Mouse (Mus musculus) heart, adult 8-10 months (tissue): ENCODE measurements around the gene Acsm1. TPM values are rescaled to one million over a fixed set of nuclear protein-coding genes. Genes with fewer than 3 reads are reported as not detected.

Experiments
- DNase-seq: peaks from one replicate; pipeline ENCODE4 v3.0.0; 2022; ENCODE audit warnings: low spot score
- total RNA-seq, 4 experiments: library from RNA; stranded (reverse); gene quantifications; 2 replicates each; pipeline ENCODE4 v1.2.4; 2022

Gene Acsm1
- total RNA-seq, 4 experiments from 2014 or later: not detected

GRCm38 (mm10) chr7:119670925-119671324, 64.1 kb downstream of the Acsm1 start:
- no peak for DNase-seq

GRCm38 (mm10) chr7:119673465-119673864, 66.6 kb downstream of the Acsm1 start:
- DNase-seq: no peak

GRCm38 (mm10) chr7:119680107-119680506, 73.3 kb downstream of the Acsm1 start:
- no peak for DNase-seq

- no peak for DNase-seq
Measured at GRCm38 (mm10) chr7:119682699-119683098, 75.9 kb downstream of the Acsm1 start.

GRCm38 (mm10) chr7:119689726-119690125, 82.9 kb downstream of the Acsm1 start, which contains the start of gene Acsm4:
Gene Acsm4 (plus strand): TSS chr7:119690026.
- DNase-seq: no peak

- no peak for DNase-seq
Measured at GRCm38 (mm10) chr7:119692302-119692701, 85.5 kb downstream of the Acsm1 start.

- no peak for DNase-seq
Measured at GRCm38 (mm10) chr7:119694926-119695325, 88.1 kb downstream of the Acsm1 start.

Other genes with a start within 250 kb of the Acsm1 start
- not detected for gene Gp2, start 147.7 kb upstream of the Acsm1 start, total RNA-seq
- not detected for gene Umod, start 127.7 kb upstream of the Acsm1 start, total RNA-seq
- 10 to 100 TPM; 17.1 to 31.6 (median 30.0) TPM for gene Acsm5, start 87.6 kb upstream of the Acsm1 start, total RNA-seq
- under 1 TPM in 1 of 4 experiments, not detected in 3; 0.12 TPM for gene Pdilt, start 83.5 kb upstream of the Acsm1 start, total RNA-seq
- gene Acsm2, start 52.7 kb upstream of the Acsm1 start, total RNA-seq: not detected
- gene Acsm4, start 83.0 kb downstream of the Acsm1 start, total RNA-seq: not detected
- 10 to 100 TPM; 14.9 to 18.8 (median 17.2) TPM for gene Thumpd1, start 113.8 kb downstream of the Acsm1 start, total RNA-seq
- gene Acsm3, start 153.9 kb downstream of the Acsm1 start, total RNA-seq: under 1 TPM; 0.20 to 0.47 (median 0.32) TPM
- gene Rexo5, start 187.0 kb downstream of the Acsm1 start, total RNA-seq: 1 to 10 TPM; 1.1 to 3.3 (median 2.4) TPM
- gene Eri2, start 187.0 kb downstream of the Acsm1 start, total RNA-seq: 1 to 10 TPM; 1.4 to 2.8 (median 2.1) TPM